Mouse (Mus musculus) erythroblast, embryonic 14.5 days (primary cell): ENCODE data around the gene Cyp4a10. TPM values are rescaled to one million over a fixed set of nuclear protein-coding genes. Genes with fewer than 3 reads are reported as not detected.
"Not testable (repeated sequence)": the region's sequence is repeated elsewhere in the genome, so short reads cannot be mapped to it uniquely, and the experiment has no call there.

Experiments
- H3K27me3 ChIP-seq: 2 replicates; pipeline ENCODE4 v1.6.1; 2012; ENCODE audit warnings: inconsistent platforms; ENCODE audit not compliant: control insufficient read depth
- H3K36me3 ChIP-seq: 2 replicates; pipeline ENCODE4 v1.6.1; 2012; ENCODE audit warnings: mild to moderate bottlenecking, inconsistent platforms; ENCODE audit not compliant: control insufficient read depth
- H3K4me1 ChIP-seq: 2 replicates; pipeline ENCODE4 v1.6.1; 2012; ENCODE audit warnings: inconsistent platforms; ENCODE audit not compliant: control insufficient read depth
- H3K4me3 ChIP-seq: replicated peaks from 2 replicates; pipeline ENCODE3; 2012; ENCODE audit warnings: moderate library complexity, mild to moderate bottlenecking, inconsistent platforms
- H3K9me3 ChIP-seq: 2 replicates; pipeline ENCODE4 v1.6.1; 2012; ENCODE audit warnings: low read length, inconsistent platforms, mixed read lengths; ENCODE audit not compliant: control insufficient read depth
- GATA1 ChIP-seq: IDR thresholded peaks from 2 replicates; pipeline ENCODE4 v1.6.1; 2012; ENCODE audit warnings: low read length, inconsistent platforms, mixed read lengths
- TAL1 ChIP-seq: IDR thresholded peaks from 3 replicates; pipeline ENCODE4 v1.6.1; 2012; ENCODE audit warnings: low read length, inconsistent platforms, mixed read lengths
- polyA plus RNA-seq: library from polyadenylated mRNA; stranded (reverse); fragments of >175 nt; gene quantifications from 2 replicates; pipeline ENCODE4 v1.2.3, GENCODE M21; 2012

Gene Cyp4a10
- polyA plus RNA-seq, 1 experiment = not detected

DNA sequence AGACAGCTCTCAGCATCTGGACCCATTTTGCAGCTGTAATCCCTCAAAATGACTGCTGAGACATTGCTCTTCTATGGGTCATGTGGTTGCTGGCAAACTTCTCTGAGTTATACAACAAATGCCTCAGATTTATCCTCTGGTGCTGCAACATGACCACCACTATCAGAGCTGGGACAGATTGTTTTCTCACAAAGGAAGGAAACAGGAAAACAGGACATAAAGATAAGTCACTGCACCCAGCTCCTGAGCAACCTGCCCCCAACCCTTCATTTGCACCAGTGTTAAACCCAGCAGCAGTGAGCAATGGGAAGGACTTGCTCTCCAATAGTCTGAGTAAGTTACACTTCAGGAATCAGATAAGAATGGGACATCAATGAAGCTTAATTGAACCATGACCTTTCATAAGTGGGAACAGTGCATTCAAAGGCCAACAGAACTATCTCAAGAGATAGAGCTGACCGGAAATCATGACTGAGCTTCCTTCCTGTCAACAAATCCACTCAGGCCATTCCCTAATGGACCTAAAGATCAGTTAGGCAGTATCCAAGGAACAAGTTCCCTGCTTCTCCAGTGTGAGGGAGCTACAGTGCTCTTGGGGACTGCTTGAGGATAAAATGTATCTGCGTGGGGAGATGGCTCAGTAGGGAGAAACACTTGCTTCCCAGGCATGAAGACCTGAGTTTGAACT, 28.2 kb downstream of the Cyp4a10 start:
- Histone ChIP-seq H3K4me3 (no peak overlapping the region), H3K4me1 (no peaks in the 10 kb centered on the region), H3K36me3 (no peaks in the 10 kb centered on the region), H3K27me3 (no peaks in the 10 kb centered on the region), H3K9me3 (peaks cover 4% of the 10 kb centered on the region; the same call in 1 of the 2 replicates)
- no peak for TF ChIP-seq TAL1
- TF ChIP-seq GATA1 = no peak

DNA sequence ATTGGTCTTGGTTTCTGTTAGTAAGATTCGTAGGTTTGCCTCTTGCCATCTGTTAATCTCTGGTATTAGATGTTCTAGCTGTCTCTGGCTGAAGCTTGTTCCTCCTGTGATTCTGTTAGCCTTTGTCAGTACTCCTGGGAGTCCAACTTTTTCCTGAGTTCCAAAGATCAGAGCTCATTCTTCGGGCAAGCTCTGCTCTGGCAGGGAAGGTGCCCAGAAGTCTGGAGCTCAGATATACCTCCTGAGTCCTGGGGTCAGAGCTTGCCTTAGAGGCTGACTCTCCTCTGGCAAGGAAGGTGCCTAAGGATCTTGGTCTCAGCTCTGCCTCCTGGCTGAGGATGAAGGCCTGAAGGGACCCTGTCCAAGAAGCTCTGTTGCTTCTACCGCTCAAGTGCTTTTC, 34.7 kb downstream of the Cyp4a10 start:
- TF ChIP-seq TAL1 (no peak), GATA1 (no peak)
- Histone ChIP-seq H3K9me3 (no peaks in the 10 kb centered on the region; the same call in 1 of the 2 replicates), H3K36me3 (no peaks in the 10 kb centered on the region), H3K4me1 (no peaks in the 10 kb centered on the region), H3K4me3 (no peak overlapping the region), H3K27me3 (no peaks in the 10 kb centered on the region)

DNA sequence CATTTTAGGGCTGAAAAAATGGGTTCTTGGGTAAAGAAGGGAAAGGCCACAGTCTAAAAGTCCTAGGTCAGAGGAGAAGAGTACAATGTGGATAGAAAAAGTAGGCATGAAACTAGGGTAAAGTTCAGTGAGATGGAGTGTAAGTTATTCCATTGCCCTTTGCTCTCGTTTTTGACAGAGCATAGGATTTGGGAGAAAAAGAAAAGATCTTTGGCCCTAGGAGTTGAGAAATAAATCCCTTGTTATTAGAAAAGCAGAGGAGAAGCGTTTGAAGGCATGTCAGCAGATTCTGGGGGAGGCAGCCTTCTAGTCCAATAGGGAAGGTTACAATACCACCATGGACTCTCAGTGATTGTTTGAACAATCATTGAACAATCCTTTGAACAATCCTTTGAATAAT, 37.4 kb downstream of the Cyp4a10 start:
- H3K27me3 ChIP-seq = no peaks in the 10 kb centered on the region
- no peaks in the 10 kb centered on the region for H3K4me1 ChIP-seq
- H3K4me3 ChIP-seq = no peak overlapping the region
- TF ChIP-seq TAL1 (no peak), GATA1 (no peak)
- no peaks in the 10 kb centered on the region for H3K9me3 ChIP-seq
- H3K36me3 ChIP-seq = no peaks in the 10 kb centered on the region

DNA sequence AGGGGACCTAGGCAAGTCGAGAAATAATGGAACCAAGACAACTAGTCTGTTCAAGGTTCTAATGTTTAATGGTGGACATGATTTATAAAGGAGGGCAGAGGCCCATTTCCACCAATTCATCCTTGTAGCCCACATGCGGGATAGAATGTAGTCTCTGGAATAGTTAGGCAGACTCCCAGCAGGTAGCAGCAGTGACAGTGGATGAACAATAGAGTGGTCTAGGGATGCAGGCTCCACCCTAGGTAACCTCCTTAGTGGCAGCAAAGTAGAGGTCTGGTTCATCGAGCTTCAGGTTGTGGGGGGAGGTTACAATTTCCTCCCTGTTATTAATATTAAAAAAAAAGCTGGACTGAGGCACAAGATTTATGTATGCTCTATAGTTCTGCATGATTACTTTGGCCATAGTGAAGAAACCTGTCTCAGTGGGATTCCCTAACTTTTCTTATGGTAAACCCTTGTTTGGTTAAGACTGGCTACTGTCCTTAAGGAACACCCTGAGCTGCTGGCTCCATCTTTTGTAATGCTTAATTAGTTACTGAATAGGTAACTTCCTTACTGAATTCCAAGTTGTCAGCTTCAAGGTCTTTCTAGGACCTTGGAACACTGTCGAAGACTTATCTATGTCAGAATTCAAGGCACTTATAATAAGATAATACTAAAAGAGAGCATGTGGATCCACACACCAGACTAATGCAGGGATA, 39.9 kb downstream of the Cyp4a10 start:
- H3K4me1 ChIP-seq = no peaks in the 10 kb centered on the region
- H3K36me3 ChIP-seq = no peaks in the 10 kb centered on the region
- H3K27me3 ChIP-seq = no peaks in the 10 kb centered on the region
- H3K9me3 ChIP-seq = no peaks in the 10 kb centered on the region
- no peak for TF ChIP-seq GATA1
- TF ChIP-seq TAL1 = no peak
- H3K4me3 ChIP-seq = no peak overlapping the region

DNA sequence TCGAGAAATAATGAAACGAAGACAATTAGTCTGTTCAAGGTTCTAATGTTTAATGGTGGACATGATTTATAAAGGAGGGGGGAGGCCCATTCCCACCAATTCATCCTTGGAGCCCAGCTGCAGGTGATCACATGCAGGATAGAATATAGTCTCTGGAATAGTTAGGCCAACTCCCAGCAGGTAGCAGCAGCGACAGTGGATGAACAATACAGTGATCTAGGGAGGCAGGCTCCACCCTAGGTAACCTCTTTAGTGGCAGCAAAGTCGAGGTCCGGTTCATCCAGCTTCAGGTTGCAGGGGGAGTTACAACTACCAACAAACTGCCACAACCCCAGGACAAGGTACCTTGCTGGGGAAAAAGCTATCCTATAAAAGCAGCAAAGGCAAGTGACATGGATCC, 43.2 kb downstream of the Cyp4a10 start:
- not testable (repeated sequence) for H3K4me3 ChIP-seq, H3K4me1 ChIP-seq, H3K9me3 ChIP-seq, H3K36me3 ChIP-seq, H3K27me3 ChIP-seq

DNA sequence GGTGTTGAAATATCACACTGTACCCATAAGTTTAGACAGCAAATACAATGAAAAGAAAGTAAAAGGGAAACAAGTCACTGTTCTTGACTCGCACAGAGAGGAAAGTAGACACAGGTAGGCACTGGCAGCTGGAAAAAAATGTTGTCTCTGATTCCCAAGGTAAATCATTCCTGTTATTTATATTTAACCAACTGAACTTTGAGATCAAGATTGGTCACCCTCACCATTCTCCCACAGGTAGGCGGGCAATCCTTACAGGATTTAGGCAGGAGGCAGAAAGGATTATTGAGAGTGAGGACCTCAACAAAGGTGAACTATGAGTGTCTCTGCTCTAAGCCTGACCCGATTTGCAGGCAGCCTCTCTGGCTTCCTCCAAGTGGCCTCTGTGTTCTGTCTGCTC, 45.3 kb downstream of the Cyp4a10 start, which contains the start of gene Cyp4a31:
TSS of gene Cyp4a31 (plus strand) at position 249 of the 400 bp plus-strand sequence.
- TF ChIP-seq GATA1 (no peak), TAL1 (no peak)

DNA sequence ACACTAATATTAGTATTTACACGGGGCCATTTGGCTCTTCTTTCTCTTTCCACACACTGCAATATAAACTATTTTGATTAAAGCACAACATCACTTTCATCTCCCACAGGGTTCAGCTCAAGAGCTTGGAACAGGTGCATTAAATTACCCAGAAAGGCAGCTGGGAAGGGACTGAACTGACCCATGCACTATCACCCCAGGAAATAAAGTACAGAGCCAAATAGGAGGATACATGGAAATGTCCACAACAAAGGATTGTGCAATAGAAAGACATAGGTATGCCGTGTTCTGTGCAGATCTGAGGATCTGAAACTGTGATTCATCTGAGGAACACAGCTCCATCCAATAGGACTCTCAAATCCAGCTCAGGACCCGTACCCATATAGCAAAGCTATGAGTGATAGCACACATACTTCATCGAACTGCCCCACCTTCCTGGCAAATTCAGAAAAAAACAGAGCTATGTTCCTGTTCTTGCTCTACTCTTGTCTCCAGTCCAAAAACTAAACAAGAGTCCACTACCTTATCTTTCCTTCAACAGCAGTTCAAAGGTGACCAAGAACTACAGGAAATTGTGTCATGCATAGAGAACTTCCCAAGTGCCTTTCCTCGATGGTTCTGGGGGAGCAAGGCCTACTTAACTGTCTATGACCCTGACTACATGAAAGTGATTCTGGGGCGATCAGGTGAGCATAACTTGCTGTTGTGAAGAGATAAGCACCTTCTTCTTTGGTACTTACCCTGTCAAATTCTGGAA, 46.6 kb downstream of the Cyp4a10 start:
- H3K27me3 ChIP-seq, H3K4me3 ChIP-seq, H3K36me3 ChIP-seq, H3K9me3 ChIP-seq, H3K4me1 ChIP-seq: not testable (repeated sequence)

More for the DNA sequence above, 45.3 kb downstream of the Cyp4a10 start, which contains the start of gene Cyp4a31:
- no peaks in the 10 kb centered on the region for H3K4me1 ChIP-seq
- no peaks in the 10 kb centered on the region for H3K9me3 ChIP-seq
- H3K4me3 ChIP-seq = no peak within 1 kb of the TSS
- no peaks in the 10 kb centered on the region for H3K36me3 ChIP-seq
- no peaks in the 10 kb centered on the region for H3K27me3 ChIP-seq

DNA sequence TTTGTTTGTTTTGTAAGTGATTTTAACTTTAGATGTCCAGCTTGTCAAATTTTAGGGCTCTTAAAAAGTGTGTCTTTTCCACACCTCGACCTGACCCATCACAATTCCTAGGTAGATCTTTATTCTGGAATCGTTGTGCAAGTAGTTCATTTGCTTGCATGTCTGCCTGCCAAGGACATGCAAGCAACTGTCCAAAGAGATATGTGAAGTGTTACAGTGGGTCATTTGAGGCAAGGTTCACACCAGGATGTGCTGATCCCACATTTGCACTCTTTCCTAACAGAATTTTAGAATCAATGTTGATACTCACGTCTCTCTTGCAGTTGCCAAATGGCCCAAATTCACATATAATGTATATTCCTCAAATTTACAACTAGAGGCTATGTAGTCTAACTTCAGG, 57.2 kb downstream of the Cyp4a10 start:
- TF ChIP-seq TAL1 (no peak), GATA1 (no peak)
- H3K4me3 ChIP-seq = no peak overlapping the region

DNA sequence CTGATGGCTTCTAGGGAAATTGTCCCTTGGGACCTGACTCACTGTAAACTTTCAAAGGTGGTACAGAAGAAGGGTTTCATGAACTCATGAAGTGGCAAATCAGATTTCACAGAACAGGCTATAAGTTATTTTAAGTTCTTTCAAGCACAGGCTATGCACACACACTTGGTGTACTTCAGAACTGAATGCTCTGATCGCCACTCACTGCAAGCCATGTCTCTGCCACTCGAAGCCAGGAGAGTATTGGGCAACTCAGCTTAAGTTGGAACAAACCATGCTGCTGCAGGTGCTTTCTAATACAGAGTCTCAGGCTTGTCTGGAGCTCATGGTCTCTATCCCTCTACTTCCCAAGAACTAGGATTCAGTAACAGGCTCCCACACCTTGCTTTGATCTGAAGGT, 57.7 kb downstream of the Cyp4a10 start:
- no peaks in the 10 kb centered on the region; the same call in 1 of the 2 replicates for H3K36me3 ChIP-seq
- TF ChIP-seq GATA1 = no peak
- TF ChIP-seq TAL1 = no peak
- H3K9me3 ChIP-seq = no peaks in the 10 kb centered on the region
- no peaks in the 10 kb centered on the region; the same call in 1 of the 2 replicates for H3K4me1 ChIP-seq
- H3K27me3 ChIP-seq = no peaks in the 10 kb centered on the region
- no peak overlapping the region for H3K4me3 ChIP-seq

More for the DNA sequence above, 57.2 kb downstream of the Cyp4a10 start:
- H3K9me3 ChIP-seq = no peaks in the 10 kb centered on the region
- no peaks in the 10 kb centered on the region for H3K4me1 ChIP-seq
- H3K36me3 ChIP-seq = no peaks in the 10 kb centered on the region
- no peaks in the 10 kb centered on the region for H3K27me3 ChIP-seq
